Mouse (Mus musculus): ENCODE measurements at regions not wholly inside any gene's neighbourhood (a gene's known extent, or its start where the extent isn't known, plus 50 kb on each side); places are given as distances from the start of the nearest gene placed in this dataset.

GRCm38 (mm10) chr6:52418451-52419170 lies 105.3 kb downstream of the Evx1 start:
- WGBS = 46% methylated on average over 12 of the region's 12 CpGs
- Histone ChIP-seq H3K4me3 (no peak overlapping the region), H3K9me3 (replicated peaks) (no peaks in the 10 kb centered on the region), H3K36me3 (no peaks in the 10 kb centered on the region), H3K27ac (replicated peaks) (0 out of 2 replicates have a peak overlapping the region, but pooled peaks have one; percentile 15), H3K27me3 (ENCODE audit: low read depth, poor library complexity, severe bottlenecking) (no peaks in the 10 kb centered on the region), H3K4me1 (peaks cover 15% of the 10 kb centered on the region)
- no peak for DNase-seq (ENCODE audit: low spot score)

GRCm38 (mm10) chr6:52420276-52420970 lies 107.1 kb downstream of the Evx1 start:
- WGBS = 87% methylated on average over 7 of the region's 7 CpGs
- H3K36me3 ChIP-seq = no peaks in the 10 kb centered on the region
- no peaks in the 10 kb centered on the region for H3K9me3 ChIP-seq (replicated peaks)
- H3K27ac ChIP-seq (replicated peaks) = no peak overlapping the region
- H3K27me3 ChIP-seq (ENCODE audit: low read depth, poor library complexity, severe bottlenecking) = no peaks in the 10 kb centered on the region
- peaks cover 15% of the 10 kb centered on the region for H3K4me1 ChIP-seq
- H3K4me3 ChIP-seq = no peak overlapping the region
- no peak for DNase-seq (ENCODE audit: low spot score)

- Histone ChIP-seq H3K4me3 (no peak overlapping the region), H3K27ac (replicated peaks) (no peak overlapping the region), H3K27me3 (ENCODE audit: low read depth, poor library complexity, severe bottlenecking) (no peaks in the 10 kb centered on the region), H3K36me3 (no peaks in the 10 kb centered on the region), H3K4me1 (peaks cover 15% of the 10 kb centered on the region), H3K9me3 (replicated peaks) (no peaks in the 10 kb centered on the region)
- no peak for DNase-seq (ENCODE audit: low spot score)
- 86% methylated on average over 6 of the region's 6 CpGs for WGBS
Observed at GRCm38 (mm10) chr6:52421771-52422170, 108.5 kb downstream of the Evx1 start.

- H3K36me3 ChIP-seq = no peaks in the 10 kb centered on the region
- H3K27me3 ChIP-seq (ENCODE audit: low read depth, poor library complexity, severe bottlenecking) = no peaks in the 10 kb centered on the region
- no peak overlapping the region for H3K27ac ChIP-seq (replicated peaks)
- 93% methylated on average over 10 of the region's 10 CpGs for WGBS
- no peaks in the 10 kb centered on the region for H3K9me3 ChIP-seq (replicated peaks)
- no peak for DNase-seq (ENCODE audit: low spot score)
- H3K4me1 ChIP-seq = peaks cover 13% of the 10 kb centered on the region
- H3K4me3 ChIP-seq = no peak overlapping the region
Observed at GRCm38 (mm10) chr6:52422686-52423085, 109.4 kb downstream of the Evx1 start.

GRCm38 (mm10) chr6:52423581-52424107 lies 110.3 kb downstream of the Evx1 start:
- no peaks in the 10 kb centered on the region for H3K27me3 ChIP-seq (ENCODE audit: low read depth, poor library complexity, severe bottlenecking)
- H3K4me1 ChIP-seq = peaks cover 5% of the 10 kb centered on the region
- 86% methylated on average over 7 of the region's 7 CpGs for WGBS
- DNase-seq (ENCODE audit: low spot score) = no peak
- H3K36me3 ChIP-seq = no peaks in the 10 kb centered on the region
- no peak overlapping the region for H3K4me3 ChIP-seq
- no peak overlapping the region for H3K27ac ChIP-seq (replicated peaks)
- H3K9me3 ChIP-seq (replicated peaks) = no peaks in the 10 kb centered on the region

GRCm38 (mm10) chr6:52424440-52424839 lies 111.1 kb downstream of the Evx1 start:
- no peak for DNase-seq (ENCODE audit: low spot score)
- Histone ChIP-seq H3K9me3 (replicated peaks) (no peaks in the 10 kb centered on the region), H3K4me1 (no peaks in the 10 kb centered on the region; the same call in 1 of the 2 replicates), H3K4me3 (no peak overlapping the region), H3K27me3 (ENCODE audit: low read depth, poor library complexity, severe bottlenecking) (no peaks in the 10 kb centered on the region), H3K36me3 (no peaks in the 10 kb centered on the region), H3K27ac (replicated peaks) (no peak overlapping the region)
- WGBS = 89% methylated on average over 5 of the region's 5 CpGs

GRCm38 (mm10) chr6:52425082-52425481 lies 111.8 kb downstream of the Evx1 start:
- Histone ChIP-seq H3K4me3 (no peak overlapping the region), H3K27ac (replicated peaks) (no peak overlapping the region), H3K36me3 (no peaks in the 10 kb centered on the region), H3K9me3 (replicated peaks) (no peaks in the 10 kb centered on the region), H3K27me3 (ENCODE audit: low read depth, poor library complexity, severe bottlenecking) (no peaks in the 10 kb centered on the region), H3K4me1 (no peaks in the 10 kb centered on the region; the same call in 1 of the 2 replicates)
- no peak for DNase-seq (ENCODE audit: low spot score)
- WGBS = 96% methylated on average over 4 of the region's 4 CpGs

- Histone ChIP-seq H3K4me1 (no peaks in the 10 kb centered on the region), H3K36me3 (no peaks in the 10 kb centered on the region), H3K9me3 (replicated peaks) (no peaks in the 10 kb centered on the region), H3K4me3 (no peak overlapping the region), H3K27me3 (ENCODE audit: low read depth, poor library complexity, severe bottlenecking) (no peaks in the 10 kb centered on the region), H3K27ac (replicated peaks) (no peak overlapping the region)
- no peak for DNase-seq (ENCODE audit: low spot score)
- 88% methylated on average over 11 of the region's 11 CpGs for WGBS
Observed at GRCm38 (mm10) chr6:52428489-52429203, 115.3 kb downstream of the Evx1 start.

GRCm38 (mm10) chr6:52429204-52429552 lies 115.9 kb downstream of the Evx1 start:
- no peaks in the 10 kb centered on the region for H3K27me3 ChIP-seq (ENCODE audit: low read depth, poor library complexity, severe bottlenecking)
- H3K4me1 ChIP-seq = no peaks in the 10 kb centered on the region
- WGBS = 87% methylated on average over 5 of the region's 5 CpGs
- no peaks in the 10 kb centered on the region for H3K9me3 ChIP-seq (replicated peaks)
- H3K4me3 ChIP-seq = no peak overlapping the region
- DNase-seq (ENCODE audit: low spot score) = no peak
- no peaks in the 10 kb centered on the region for H3K36me3 ChIP-seq
- no peak overlapping the region for H3K27ac ChIP-seq (replicated peaks)

- no peaks in the 10 kb centered on the region for H3K36me3 ChIP-seq
- 72% methylated on average over 2 of the region's 2 CpGs for WGBS
- H3K27me3 ChIP-seq (ENCODE audit: low read depth, poor library complexity, severe bottlenecking) = no peaks in the 10 kb centered on the region
- H3K4me1 ChIP-seq = no peaks in the 10 kb centered on the region
- DNase-seq (ENCODE audit: low spot score) = no peak
- H3K9me3 ChIP-seq (replicated peaks) = no peaks in the 10 kb centered on the region
- H3K4me3 ChIP-seq = no peak overlapping the region
- H3K27ac ChIP-seq (replicated peaks) = no peak overlapping the region
Observed at GRCm38 (mm10) chr6:52433234-52433633, 119.9 kb downstream of the Evx1 start.

GRCm38 (mm10) chr6:52434771-52435170 lies 121.5 kb downstream of the Evx1 start:
- Histone ChIP-seq H3K36me3 (no peaks in the 10 kb centered on the region), H3K9me3 (replicated peaks) (no peaks in the 10 kb centered on the region), H3K4me3 (no peak overlapping the region), H3K27me3 (ENCODE audit: low read depth, poor library complexity, severe bottlenecking) (no peaks in the 10 kb centered on the region), H3K27ac (replicated peaks) (no peak overlapping the region), H3K4me1 (no peaks in the 10 kb centered on the region)
- DNase-seq (ENCODE audit: low spot score) = no peak
- 85% methylated on average over 4 of the region's 4 CpGs for WGBS

- Histone ChIP-seq H3K36me3 (no peaks in the 10 kb centered on the region), H3K4me1 (no peaks in the 10 kb centered on the region), H3K9me3 (replicated peaks) (no peaks in the 10 kb centered on the region), H3K4me3 (no peak overlapping the region), H3K27me3 (ENCODE audit: low read depth, poor library complexity, severe bottlenecking) (no peaks in the 10 kb centered on the region), H3K27ac (replicated peaks) (no peak overlapping the region)
- no peak for DNase-seq (ENCODE audit: low spot score)
- WGBS = 81% methylated on average over 5 of the region's 5 CpGs
Observed at GRCm38 (mm10) chr6:52435358-52435757, 122.1 kb downstream of the Evx1 start.

GRCm38 (mm10) chr6:52438366-52438765 lies 125.1 kb downstream of the Evx1 start:
- 57% methylated on average over 8 of the region's 8 CpGs for WGBS
- no peak for DNase-seq (ENCODE audit: low spot score)
- 0 out of 2 replicates have a peak, but pooled peaks cover 5% of the 10 kb centered on the region for H3K27me3 ChIP-seq (ENCODE audit: low read depth, poor library complexity, severe bottlenecking)

More at GRCm38 (mm10) chr6:52438366-52438765, 125.1 kb downstream of the Evx1 start:
- no peak overlapping the region for H3K4me3 ChIP-seq
- peaks cover 5% of the 10 kb centered on the region for H3K4me1 ChIP-seq
- H3K27ac ChIP-seq (replicated peaks) = no peak overlapping the region
- no peaks in the 10 kb centered on the region for H3K36me3 ChIP-seq
- H3K9me3 ChIP-seq (replicated peaks) = no peaks in the 10 kb centered on the region
